Mouse (Mus musculus) kidney, adult 2 months (tissue): ENCODE measurements around the gene Cldn13.

ENCODE experiments used
- CTCF ChIP-seq: fragments of 200-500 bp; conservative IDR thresholded peaks from 2 replicates; pipeline ENCODE4 v1.5.1; 2011; ENCODE audit warnings: low read depth, mild to moderate bottlenecking, control low read depth, low read length, moderate library complexity, mixed read lengths; ENCODE audit not compliant: insufficient read depth, insufficient read length
- POLR2A ChIP-seq: fragments of 200-500 bp; IDR thresholded peaks from one replicate; pipeline ENCODE4 v1.6.1; 2011; ENCODE audit warnings: low read depth, low read length, control low read depth

DNA sequence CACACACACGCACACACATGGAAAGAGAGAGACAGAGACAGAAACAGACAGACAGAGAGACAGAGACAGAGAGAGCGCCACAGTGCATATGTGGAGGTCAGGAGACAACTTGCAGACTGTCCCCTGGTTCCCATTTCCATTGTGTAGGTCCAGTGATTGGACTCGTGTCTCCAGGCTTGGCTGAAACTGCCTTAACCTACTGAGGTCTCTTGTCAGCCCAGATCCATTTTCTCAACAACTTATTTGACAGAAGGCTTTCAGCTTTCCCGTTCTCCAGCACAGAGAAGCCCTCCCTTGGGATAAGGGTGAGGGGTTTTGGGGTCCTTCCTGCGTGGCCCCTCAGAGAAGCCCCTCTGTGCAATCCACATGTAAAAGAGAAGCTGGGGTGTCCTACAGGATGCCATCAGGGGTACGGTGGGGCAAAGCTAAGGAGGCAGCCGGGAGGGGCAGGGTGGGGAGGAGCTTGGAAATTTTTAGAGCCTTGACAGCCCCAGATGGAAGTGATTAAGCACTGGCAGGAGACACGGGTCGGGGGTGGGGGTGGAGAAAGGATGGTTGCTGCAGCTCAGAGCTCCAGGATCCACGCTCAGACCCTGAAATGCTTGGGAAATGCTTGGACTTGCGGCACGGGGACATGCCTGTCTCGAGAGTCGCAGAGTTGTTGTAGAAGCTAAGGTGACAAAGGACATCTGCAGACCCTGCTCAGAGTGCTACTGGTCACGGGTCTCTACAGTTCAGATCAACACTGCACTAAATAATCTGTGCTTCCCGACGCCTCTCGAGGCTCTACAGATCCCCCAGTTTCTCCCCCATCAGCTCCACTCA, 47.8 kb downstream of the Cldn13 start:
- TF ChIP-seq POLR2A (no peak), CTCF (no peak)
